Mouse (Mus musculus) adrenal gland, postnatal 25 days (tissue): ENCODE measurements around the gene Arhgap25. TPM values are rescaled to one million over a fixed set of nuclear protein-coding genes. Genes with fewer than 3 reads are reported as not detected.
A peak's percentile ranks its signal among the peaks of the same experiment; 100 is the strongest.
"Not testable (repeated sequence)": the region's sequence is repeated elsewhere in the genome, so short reads cannot be mapped to it uniquely, and the experiment has no call there.

ENCODE experiments used
- DNase-seq: peaks from one replicate; pipeline ENCODE4 v3.0.0; 2021; ENCODE audit warnings: mixed read lengths
- total RNA-seq: library from RNA; stranded (reverse); gene quantifications from 2 replicates; pipeline ENCODE4 v1.2.3, GENCODE M21; 2021

The Arhgap25 gene
- total RNA-seq, 1 experiment from 2014 or later, result 3.3 TPM

GRCm38 (mm10) chr6:87535651-87536050, 2.6 kb upstream of the Arhgap25 start:
- no peak for DNase-seq

- DNase-seq, result no peak
Measured at GRCm38 (mm10) chr6:87534855-87535575, 2.0 kb upstream of the Arhgap25 start.

GRCm38 (mm10) chr6:87531456-87532015, 1.5 kb downstream of the Arhgap25 start:
- DNase-seq, result no peak

- no peak for DNase-seq
Measured at GRCm38 (mm10) chr6:87530386-87530785, 2.7 kb downstream of the Arhgap25 start.

GRCm38 (mm10) chr6:87527846-87528557, 5.1 kb downstream of the Arhgap25 start:
- DNase-seq, result no peak

GRCm38 (mm10) chr6:87527366-87527765, 5.7 kb downstream of the Arhgap25 start:
- no peak for DNase-seq

GRCm38 (mm10) chr6:87525126-87525525, 7.9 kb downstream of the Arhgap25 start:
- no peak for DNase-seq

- DNase-seq, result no peak
Measured at GRCm38 (mm10) chr6:87524281-87524680, 8.8 kb downstream of the Arhgap25 start.

GRCm38 (mm10) chr6:87523736-87524135, 9.3 kb downstream of the Arhgap25 start:
- no peak for DNase-seq

- DNase-seq, result no peak
Measured at GRCm38 (mm10) chr6:87523085-87523484, 10.0 kb downstream of the Arhgap25 start.

- peak; percentile 37 for DNase-seq
Measured at GRCm38 (mm10) chr6:87522236-87522635, 10.8 kb downstream of the Arhgap25 start.

- not testable (repeated sequence) for DNase-seq
Measured at GRCm38 (mm10) chr6:87521705-87522104, 11.4 kb downstream of the Arhgap25 start.

GRCm38 (mm10) chr6:87520572-87520971, 12.5 kb downstream of the Arhgap25 start:
- no peak for DNase-seq

- DNase-seq, result no peak
Measured at GRCm38 (mm10) chr6:87519809-87520208, 13.2 kb downstream of the Arhgap25 start.

GRCm38 (mm10) chr6:87518622-87519021, 14.4 kb downstream of the Arhgap25 start:
- DNase-seq, result no peak

- DNase-seq, result no peak
Measured at GRCm38 (mm10) chr6:87517753-87518409, 15.2 kb downstream of the Arhgap25 start.

- DNase-seq, result no peak
Measured at GRCm38 (mm10) chr6:87514321-87514720, 18.7 kb downstream of the Arhgap25 start.

GRCm38 (mm10) chr6:87513046-87513767, 19.9 kb downstream of the Arhgap25 start:
- peak; percentile 68 for DNase-seq

GRCm38 (mm10) chr6:87510999-87511398, 22.1 kb downstream of the Arhgap25 start:
- no peak for DNase-seq

GRCm38 (mm10) chr6:87509806-87510205, 23.3 kb downstream of the Arhgap25 start:
- DNase-seq, result no peak

- DNase-seq, result no peak
Measured at GRCm38 (mm10) chr6:87504875-87505274, 28.2 kb downstream of the Arhgap25 start.

- DNase-seq, result no peak
Measured at GRCm38 (mm10) chr6:87503976-87504375, 29.1 kb downstream of the Arhgap25 start.
